7 mouse cellular contexts compared by ENCODE assay signal in genomic region chr4:135667266-135667844, GRCm38 (mm10). TPM values are rescaled to one million over a fixed set of nuclear protein-coding genes. Genes with fewer than 3 reads are reported as not detected.
DNase-seq lines count a peak whose midpoint lies in the region; ATAC-seq and TF ChIP-seq lines count a peak whose summit lies in the region.

No protein-coding gene starts in this region.

- peak; percentile 39 for DNase-seq in left cerebral cortex, adult 11 months (ENCODE audit: low spot score)
- DNase-seq in left cerebral cortex, adult 8-10 months (ENCODE audit: low spot score in 2 of 2), result no peak
- DNase-seq in Patski (ENCODE audit: low read depth, low spot score), result no peak
- DNase-seq in embryo, embryonic 9.5 days (ENCODE audit: extremely low spot score), result peak; percentile 78
- peak; percentile 72 for DNase-seq in intestine, embryonic 14.5 days (ENCODE audit: low spot score)
- DNase-seq in thymus, postnatal 25 days, result peak; percentile 28

- 12% methylated on average over 16 of the region's 16 CpGs for WGBS in intestine, embryonic 14.5 days

- CTCF ChIA-PET in Patski (lab: Charles Lee), result interaction anchor here (0.9 to 5.1 kb wide), 7 partner anchors 14 to 163 kb away, joined by 3 to 31 read pairs (median 4); no protein-coding TSS in a partner anchor

- in situ Hi-C loops in Patski (cut with MboI; ENCODE audit: low pct_unique_long_range_greater_than_20kb), result loop anchor here (5.0 kb wide), 2 partner anchors 90 to 155 kb away; no protein-coding TSS in a partner anchor

- H3K4me1 ChIP-seq in intestine, embryonic 14.5 days (replicated peaks; ENCODE audit: control insufficient read depth, insufficient read depth, low read length), result no peaks in the 10 kb centered on the region
- peaks cover 27% of the 10 kb centered on the region for H3K4me1 ChIP-seq in megakaryocyte, embryonic 14.5 days

- no peaks in the 10 kb centered on the region for H3K9me3 ChIP-seq in intestine, embryonic 14.5 days (ENCODE audit: control insufficient read depth, low read length)
- H3K9me3 ChIP-seq in megakaryocyte, embryonic 14.5 days, result no peaks in the 10 kb centered on the region

- no peak for ATAC-seq in Patski
- no peak for ATAC-seq in intestine, embryonic 14.5 days (replicated peaks; ENCODE audit: low FRiP score, low TSS enrichment, low read depth)

- no peaks in the 10 kb centered on the region for H3K36me3 ChIP-seq in intestine, embryonic 14.5 days (ENCODE audit: control insufficient read depth, insufficient read depth, low read length)
- H3K36me3 ChIP-seq in megakaryocyte, embryonic 14.5 days (replicated peaks; ENCODE audit: low read length), result no peaks in the 10 kb centered on the region

- TF ChIP-seq CTCF in Patski (IDR thresholded peaks at IDR 0.05), result peak; percentile 46

- H3K4me2 ChIP-seq in intestine, embryonic 14.5 days (ENCODE audit: low read length), result no peak overlapping the region

- H3K4me3 ChIP-seq in intestine, embryonic 14.5 days (ENCODE audit: low read depth, low read length), result no peak overlapping the region
- peak overlapping the region; percentile 80 for H3K4me3 ChIP-seq in megakaryocyte, embryonic 14.5 days (replicated peaks)

- no peak overlapping the region for H3K27ac ChIP-seq in intestine, embryonic 14.5 days (ENCODE audit: low read depth)

- no peak overlapping the region for H3K9ac ChIP-seq in intestine, embryonic 14.5 days (ENCODE audit: low read length)

- no peaks in the 10 kb centered on the region for H3K27me3 ChIP-seq in Patski
- no peaks in the 10 kb centered on the region for H3K27me3 ChIP-seq in intestine, embryonic 14.5 days (replicated peaks; ENCODE audit: control insufficient read depth, insufficient read depth, low read length)
- peaks cover 33% of the 10 kb centered on the region for H3K27me3 ChIP-seq in megakaryocyte, embryonic 14.5 days (replicated peaks)

- POLR2A ChIA-PET in Patski (lab: Charles Lee), result interaction anchor here (0.6 kb wide), 2 partner anchors 67 to 238 kb away, joined by 4 to 5 read pairs; no protein-coding TSS in a partner anchor

RNA-seq across cellular contexts. Expression of gene Ifnlr1, which starts 18.7 kb away (rescaled TPM):
- under 1 TPM; 0.27 to 0.37 (median 0.32) TPM for total RNA-seq in left cerebral cortex, adult 8-10 months (2022)
- polyA plus RNA-seq in Patski (2021), result 3.1 TPM
- polyA plus RNA-seq in intestine, embryonic 14.5 days (2014; fragmentation: Nextera tagmentation; extraction: Ambion mirVana), result 2.9 and 3.5 TPM in 2 replicates
- not detected in 2 replicates for polyA plus RNA-seq in megakaryocyte, embryonic 14.5 days (2012; ENCODE audit: insufficient read depth, low replicate concordance)

Comparison
In these comparisons a context has a peak if more than half of its experiments do, and no peak if none do; other contexts are left out.
1. DNase-seq: peak in left cerebral cortex, adult 11 months (single experiment), embryo, embryonic 9.5 days (single experiment), intestine, embryonic 14.5 days (single experiment) and thymus, postnatal 25 days (single experiment); none in left cerebral cortex, adult 8-10 months (0 of 2) and Patski (single experiment).